Mouse (Mus musculus): ENCODE measurements around the gene Cbarp.
A peak's percentile ranks its signal among the peaks of the same experiment; 100 is the strongest.

Cbarp gene

GRCm38 (mm10) chr10:80144864-80145838 lies 4.5 kb upstream of the Cbarp start:
- DNase-seq (ENCODE audit: low read depth, low spot score): peak; percentile 70

GRCm38 (mm10) chr10:80144159-80144558 lies 3.5 kb upstream of the Cbarp start:
- no peak for DNase-seq (ENCODE audit: low read depth, low spot score)

GRCm38 (mm10) chr10:80143664-80144063 lies 3.0 kb upstream of the Cbarp start:
- no peak for DNase-seq (ENCODE audit: low read depth, low spot score)

- DNase-seq (ENCODE audit: low read depth, low spot score): peak; percentile 59
Measured at GRCm38 (mm10) chr10:80142530-80142925, 1.9 kb upstream of the Cbarp start.

DNA sequence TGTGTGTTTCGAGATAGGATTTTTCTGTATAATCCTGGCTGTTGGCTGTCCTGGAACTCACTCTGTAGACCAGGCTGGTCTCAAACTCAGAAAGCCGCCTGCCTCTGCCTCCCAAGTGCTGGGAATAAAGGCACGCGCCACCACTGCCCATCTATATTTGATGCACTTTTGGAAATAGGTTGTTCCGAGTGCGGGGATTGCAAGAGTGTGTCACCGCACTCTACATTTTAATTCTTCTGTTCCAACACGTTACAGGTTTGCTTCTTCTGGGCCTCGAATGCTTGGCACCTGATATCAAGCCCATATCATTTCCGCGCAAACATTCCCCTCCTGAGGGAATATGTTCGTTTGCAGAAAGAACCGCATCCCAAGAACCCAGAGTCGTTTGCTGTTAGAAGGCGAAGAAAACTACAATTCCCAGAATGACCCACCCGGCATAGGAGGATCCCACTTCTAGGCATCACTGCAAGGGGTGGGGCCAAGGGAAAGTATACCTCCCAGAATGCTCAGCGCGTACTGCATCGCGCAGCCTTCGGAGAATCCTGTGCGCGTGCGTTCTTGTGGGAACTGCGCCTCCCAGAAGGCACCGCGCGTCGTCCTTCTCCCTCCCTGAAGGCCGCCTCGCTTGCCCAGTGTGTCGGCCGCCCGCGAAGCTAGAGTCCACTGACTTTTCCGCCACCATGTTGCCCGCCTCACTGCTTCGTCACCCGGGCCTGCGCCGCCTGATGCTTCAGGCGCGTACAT lies 1.3 kb upstream of the Cbarp start:
- peak; percentile 99 for DNase-seq (ENCODE audit: low read depth, low spot score)

GRCm38 (mm10) chr10:80141243-80141642 lies 608 bp upstream of the Cbarp start:
- DNase-seq (ENCODE audit: low read depth, low spot score): peak; percentile 98

- DNase-seq (ENCODE audit: low read depth, low spot score): no peak
Measured at GRCm38 (mm10) chr10:80139975-80140665, 515 bp downstream of the Cbarp start.

DNA sequence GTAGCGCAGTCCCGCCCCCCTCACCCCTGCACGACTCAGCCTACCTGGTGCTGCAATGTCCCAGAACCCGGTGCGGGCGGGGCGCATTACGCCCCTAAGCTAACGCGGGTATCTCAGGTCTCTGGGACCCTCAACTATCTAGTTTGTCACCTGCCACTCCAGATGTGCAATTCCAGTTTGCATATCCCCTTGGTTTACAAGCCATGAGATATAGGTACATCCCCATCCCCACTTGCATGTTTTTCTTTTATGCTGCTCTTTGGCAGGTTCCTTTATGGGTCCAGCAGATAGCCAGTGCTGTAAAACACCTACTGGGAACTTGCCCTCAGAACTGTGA lies 1.2 kb downstream of the Cbarp start:
- DNase-seq (ENCODE audit: low read depth, low spot score): peak; percentile 57

- DNase-seq (ENCODE audit: low read depth, low spot score): peak; percentile 66
Measured at GRCm38 (mm10) chr10:80138553-80139438, 1.8 kb downstream of the Cbarp start, which contains the start of gene Atp5d. Gene Atp5d, plus strand, starts transcription at chr10:80138632.

DNA sequence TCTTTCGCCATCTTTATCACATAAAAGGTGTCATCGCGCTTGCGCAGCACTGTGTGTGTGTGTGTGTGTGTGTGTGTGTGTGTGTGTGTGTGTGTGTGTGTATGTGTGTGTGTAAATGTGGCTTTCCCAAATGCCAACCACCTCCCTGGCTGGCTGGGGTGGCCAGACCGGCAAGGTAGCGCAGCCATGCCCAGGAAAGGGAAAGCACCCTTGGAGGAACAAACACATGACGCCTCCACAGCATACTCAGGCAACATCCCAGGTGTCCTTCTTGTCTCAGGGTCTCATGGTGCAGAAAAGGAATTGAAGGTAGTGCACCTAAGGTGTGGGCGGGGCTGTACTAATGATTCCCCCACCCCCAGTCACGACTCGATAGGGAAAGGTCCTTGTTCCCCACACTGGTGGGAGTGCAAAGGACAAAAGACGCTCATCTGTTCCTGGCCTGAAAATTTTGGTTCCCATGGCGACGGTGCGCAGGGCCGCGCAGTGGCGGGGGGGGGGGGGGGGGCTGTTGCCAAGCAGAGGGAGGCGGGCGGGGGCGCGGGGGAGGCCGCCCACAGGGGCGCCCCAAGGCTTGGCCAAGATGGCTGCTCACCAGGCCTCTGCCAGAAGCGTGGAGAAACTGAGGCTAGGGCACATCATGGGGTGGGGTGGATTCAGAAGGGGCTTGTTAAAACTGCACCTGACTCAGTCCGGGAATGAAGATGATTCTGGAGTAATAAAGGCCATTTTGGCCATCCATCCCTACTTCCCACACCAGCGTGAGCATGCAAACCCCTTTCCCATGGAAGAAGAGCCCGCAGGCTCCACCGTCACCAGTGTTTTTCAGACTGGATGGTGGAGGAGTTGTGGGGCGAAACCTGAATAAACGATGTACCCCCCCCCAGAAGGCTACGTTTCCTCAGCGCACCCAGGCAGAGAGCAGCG lies 2.7 kb downstream of the Cbarp start:
- no peak for DNase-seq (ENCODE audit: low read depth, low spot score)

GRCm38 (mm10) chr10:80136952-80137625 lies 3.5 kb downstream of the Cbarp start:
- peak; percentile 53 for DNase-seq (ENCODE audit: low read depth, low spot score)

- DNase-seq (ENCODE audit: low read depth, low spot score): no peak
Measured at GRCm38 (mm10) chr10:80136179-80136951, 4.3 kb downstream of the Cbarp start.

GRCm38 (mm10) chr10:80135641-80136040 lies 5.0 kb downstream of the Cbarp start:
- DNase-seq (ENCODE audit: low read depth, low spot score): no peak

DNA sequence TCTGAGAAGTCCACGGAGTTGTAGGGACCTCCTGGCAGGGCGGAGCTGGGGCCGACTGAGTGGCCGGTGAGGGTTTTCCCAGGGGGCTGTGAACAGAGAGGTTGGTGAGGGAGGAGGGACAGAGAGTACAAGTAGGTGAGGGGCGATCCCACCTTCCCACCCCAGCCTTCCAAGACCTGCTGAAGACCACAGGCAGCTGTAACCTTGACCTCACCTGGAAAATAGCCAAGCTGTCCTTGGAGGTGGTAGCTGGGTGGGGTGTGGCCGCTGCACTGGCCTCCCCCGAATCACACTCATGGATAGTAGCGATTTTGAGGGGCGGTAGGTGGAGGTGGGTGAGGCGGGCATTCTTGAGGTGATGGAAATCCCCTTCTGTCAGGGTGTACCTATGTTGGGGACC lies 5.5 kb downstream of the Cbarp start:
- no peak for DNase-seq (ENCODE audit: low read depth, low spot score)

DNA sequence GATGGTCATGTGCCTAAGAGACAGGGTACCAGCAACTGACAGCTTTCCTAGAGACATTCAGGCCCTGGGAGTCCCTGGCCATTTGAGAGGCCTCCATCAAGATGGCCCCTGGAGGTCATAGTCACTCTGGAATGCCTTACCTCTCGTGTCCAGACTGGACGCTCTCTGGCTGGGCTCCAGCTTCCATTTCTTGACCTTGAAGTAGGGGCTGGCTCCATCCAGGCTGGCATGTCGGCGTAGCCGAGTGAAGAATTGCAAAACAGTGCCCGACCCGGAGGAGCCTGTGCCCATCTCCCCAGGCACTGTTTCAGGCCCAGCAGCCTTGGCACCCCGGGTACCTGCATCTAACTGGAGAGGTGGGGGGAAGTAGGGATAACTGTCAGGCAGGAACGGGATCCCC lies 6.2 kb downstream of the Cbarp start:
- DNase-seq (ENCODE audit: low read depth, low spot score): no peak

- no peak for DNase-seq (ENCODE audit: low read depth, low spot score)
Measured at GRCm38 (mm10) chr10:80133226-80133849, 7.3 kb downstream of the Cbarp start.

- no peak for DNase-seq (ENCODE audit: low read depth, low spot score)
Measured at GRCm38 (mm10) chr10:80131952-80132350, 8.7 kb downstream of the Cbarp start.

GRCm38 (mm10) chr10:80131316-80131951 lies 9.2 kb downstream of the Cbarp start:
- DNase-seq (ENCODE audit: low read depth, low spot score): peak; percentile 78

All from ES-CJ7 (cell line).